Mouse (Mus musculus): ENCODE results near the gene Mpped2. TPM values are rescaled to one million over a fixed set of nuclear protein-coding genes. Genes with fewer than 3 reads are reported as not detected.

Mpped2 gene
- polyA plus RNA-seq, 1 experiment = 4.1 TPM

DNA sequence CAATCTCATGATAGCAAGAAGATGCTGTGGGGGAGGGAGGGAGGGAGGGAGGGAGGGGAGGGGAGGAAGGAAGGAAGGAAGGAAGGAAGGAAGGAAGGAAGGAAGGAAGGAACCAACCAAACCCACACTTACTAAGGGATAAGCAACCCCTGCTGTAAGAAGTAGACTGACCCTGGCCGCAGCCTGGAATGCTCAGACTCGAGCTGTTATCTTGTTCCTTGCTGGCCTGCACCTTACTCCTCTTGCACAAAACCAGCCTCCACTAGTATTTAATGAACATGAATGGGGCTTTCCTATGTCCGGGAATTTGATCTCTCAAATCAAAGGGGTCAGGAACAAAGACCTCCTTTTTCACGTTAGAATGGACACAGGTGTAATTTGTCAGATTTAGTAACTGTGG lies 95.5 kb downstream of the Mpped2 start:
- H3K4me1 ChIP-seq (ENCODE audit: control insufficient read depth, insufficient read depth, low read length) = peaks cover 6% of the 10 kb centered on the region; the same call in 1 of the 2 replicates
- TF ChIP-seq CTCF (conservative IDR thresholded peaks at IDR 0.05; ENCODE audit: insufficient read depth, insufficient read length, low read depth, low read length) = no peak
- no peak for TF ChIP-seq POLR2A (IDR thresholded peaks at IDR 0.05; ENCODE audit: low read depth, low read length)
- no peak overlapping the region for H3K27ac ChIP-seq (ENCODE audit: insufficient read depth, low read depth, low read length)
- H3K36me3 ChIP-seq (ENCODE audit: control insufficient read depth, insufficient read depth, low read length) = no peaks in the 10 kb centered on the region
- H3K4me3 ChIP-seq (ENCODE audit: insufficient read depth, low read depth, low read length) = no peak overlapping the region
- no peak for DNase-seq
- H3K27me3 ChIP-seq (replicated peaks; ENCODE audit: control insufficient read depth, insufficient read depth, low read length) = no peaks in the 10 kb centered on the region
- 73% methylated on average over 4 of the region's 4 CpGs for WGBS

DNA sequence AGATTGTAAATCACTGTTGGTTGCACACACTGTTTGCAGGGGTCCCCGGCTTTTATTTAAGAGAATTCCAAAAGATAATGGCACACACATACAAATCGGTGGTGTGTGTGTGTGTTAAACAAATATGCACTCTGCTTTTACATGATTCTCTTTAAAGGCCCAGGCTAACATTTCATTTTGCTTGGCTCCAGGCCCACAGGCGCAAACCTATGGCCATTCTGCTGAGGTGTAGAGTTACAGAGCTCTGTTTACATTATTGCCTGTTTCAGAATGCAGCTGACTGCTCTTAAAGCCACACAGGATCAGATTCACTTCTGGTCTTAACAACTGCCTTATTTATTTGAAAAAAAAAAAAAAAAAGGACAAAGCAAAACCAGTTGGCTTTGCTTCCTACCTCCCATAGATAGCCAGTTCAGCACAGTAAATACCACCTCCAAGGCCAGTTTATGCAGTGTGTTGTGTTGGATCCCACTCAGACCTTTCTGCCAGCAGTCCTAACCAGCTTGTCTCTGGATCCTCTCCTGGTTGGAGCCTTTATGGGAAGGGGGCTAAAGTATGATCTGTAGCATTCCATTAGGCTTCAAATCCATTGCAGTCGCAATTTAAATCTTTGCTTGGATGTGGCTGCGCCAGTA lies 96.7 kb downstream of the Mpped2 start:
- no peak overlapping the region for H3K4me3 ChIP-seq (ENCODE audit: insufficient read depth, low read depth, low read length)
- DNase-seq = no peak
- 54% methylated on average over 5 of the region's 5 CpGs for WGBS
- H3K4me1 ChIP-seq (ENCODE audit: control insufficient read depth, insufficient read depth, low read length) = peaks cover 6% of the 10 kb centered on the region; the same call in 1 of the 2 replicates
- H3K27ac ChIP-seq (ENCODE audit: insufficient read depth, low read depth, low read length) = no peak overlapping the region
- H3K27me3 ChIP-seq (replicated peaks; ENCODE audit: control insufficient read depth, insufficient read depth, low read length) = no peaks in the 10 kb centered on the region
- TF ChIP-seq CTCF (conservative IDR thresholded peaks at IDR 0.05; ENCODE audit: insufficient read depth, insufficient read length, low read depth, low read length) (no peak), POLR2A (IDR thresholded peaks at IDR 0.05; ENCODE audit: low read depth, low read length) (no peak)
- H3K36me3 ChIP-seq (ENCODE audit: control insufficient read depth, insufficient read depth, low read length) = no peaks in the 10 kb centered on the region

DNA sequence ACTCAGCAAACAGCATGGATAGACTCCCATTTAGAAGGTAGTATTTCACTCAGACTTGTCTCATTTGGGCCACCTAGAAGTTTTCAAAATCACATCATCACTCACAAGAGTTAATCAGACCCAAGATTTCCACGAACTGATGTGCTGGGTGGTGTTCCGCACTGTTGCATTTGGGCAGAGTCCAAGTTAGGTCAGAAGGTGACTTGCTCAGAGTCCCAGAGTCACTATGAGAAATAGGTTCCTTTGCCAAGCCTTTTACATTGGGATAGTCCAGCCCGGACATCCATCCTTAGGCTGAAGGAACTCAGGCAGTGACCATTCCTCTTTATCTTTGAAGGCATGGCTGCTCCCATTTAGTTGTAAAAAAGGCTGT lies 97.2 kb downstream of the Mpped2 start:
- no peak overlapping the region for H3K27ac ChIP-seq (ENCODE audit: insufficient read depth, low read depth, low read length)
- TF ChIP-seq POLR2A (IDR thresholded peaks at IDR 0.05; ENCODE audit: low read depth, low read length) (no peak), CTCF (conservative IDR thresholded peaks at IDR 0.05; ENCODE audit: insufficient read depth, insufficient read length, low read depth, low read length) (no peak)
- H3K4me3 ChIP-seq (ENCODE audit: insufficient read depth, low read depth, low read length) = no peak overlapping the region
- WGBS = 13% methylated on average over 3 of the region's 3 CpGs
- peaks cover 6% of the 10 kb centered on the region; the same call in 1 of the 2 replicates for H3K4me1 ChIP-seq (ENCODE audit: control insufficient read depth, insufficient read depth, low read length)
- no peaks in the 10 kb centered on the region for H3K36me3 ChIP-seq (ENCODE audit: control insufficient read depth, insufficient read depth, low read length)
- H3K27me3 ChIP-seq (replicated peaks; ENCODE audit: control insufficient read depth, insufficient read depth, low read length) = no peaks in the 10 kb centered on the region
- peak; percentile 92 for DNase-seq

GRCm38 (mm10) chr2:106796246-106796645 lies 103.2 kb downstream of the Mpped2 start:
- no peaks in the 10 kb centered on the region for H3K27me3 ChIP-seq (replicated peaks; ENCODE audit: control insufficient read depth, insufficient read depth, low read length)
- no peak for DNase-seq
- H3K36me3 ChIP-seq (ENCODE audit: control insufficient read depth, insufficient read depth, low read length) = no peaks in the 10 kb centered on the region
- H3K4me1 ChIP-seq (ENCODE audit: control insufficient read depth, insufficient read depth, low read length) = no peaks in the 10 kb centered on the region
- H3K4me3 ChIP-seq (ENCODE audit: insufficient read depth, low read depth, low read length) = no peak overlapping the region
- WGBS = 73% methylated on average over 7 of the region's 7 CpGs
- no peak overlapping the region for H3K27ac ChIP-seq (ENCODE audit: insufficient read depth, low read depth, low read length)
- TF ChIP-seq CTCF (conservative IDR thresholded peaks at IDR 0.05; ENCODE audit: insufficient read depth, insufficient read length, low read depth, low read length) (no peak), POLR2A (IDR thresholded peaks at IDR 0.05; ENCODE audit: low read depth, low read length) (no peak)

- Histone ChIP-seq H3K27me3 (replicated peaks; ENCODE audit: control insufficient read depth, insufficient read depth, low read length) (no peaks in the 10 kb centered on the region), H3K4me3 (ENCODE audit: insufficient read depth, low read depth, low read length) (no peak overlapping the region), H3K27ac (ENCODE audit: insufficient read depth, low read depth, low read length) (no peak overlapping the region), H3K4me1 (ENCODE audit: control insufficient read depth, insufficient read depth, low read length) (no peaks in the 10 kb centered on the region), H3K36me3 (ENCODE audit: control insufficient read depth, insufficient read depth, low read length) (no peaks in the 10 kb centered on the region)
- 59% methylated on average over 3 of the region's 3 CpGs for WGBS
- TF ChIP-seq CTCF (conservative IDR thresholded peaks at IDR 0.05; ENCODE audit: insufficient read depth, insufficient read length, low read depth, low read length) = no peak
- no peak for TF ChIP-seq POLR2A (IDR thresholded peaks at IDR 0.05; ENCODE audit: low read depth, low read length)
- DNase-seq = no peak
These were observed 104.8 kb downstream of the Mpped2 start for GRCm38 (mm10) chr2:106797855-106798254.

DNA sequence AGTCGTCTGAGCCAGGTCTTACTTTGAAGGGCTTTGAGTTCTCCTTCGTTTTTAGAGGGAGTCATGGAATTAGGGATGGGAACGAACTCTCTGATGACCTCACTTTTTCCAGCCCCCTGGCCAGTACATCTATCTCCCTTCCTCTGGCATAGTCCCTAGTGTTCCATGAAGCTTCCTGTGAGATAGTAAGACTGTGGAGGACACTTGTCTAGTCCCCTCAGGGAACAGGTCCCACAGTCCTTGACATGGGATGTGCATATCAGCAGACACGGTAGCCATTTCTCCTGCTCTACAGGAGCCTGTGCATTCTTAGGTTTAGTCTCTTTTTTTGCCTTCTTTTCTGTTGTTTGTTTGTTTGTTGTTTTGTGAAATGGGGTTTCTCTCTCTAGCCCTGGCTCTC lies 105.8 kb downstream of the Mpped2 start:
- no peaks in the 10 kb centered on the region for H3K4me1 ChIP-seq (ENCODE audit: control insufficient read depth, insufficient read depth, low read length)
- 78% methylated on average over 4 of the region's 4 CpGs for WGBS
- H3K27ac ChIP-seq (ENCODE audit: insufficient read depth, low read depth, low read length) = no peak overlapping the region
- no peak overlapping the region for H3K4me3 ChIP-seq (ENCODE audit: insufficient read depth, low read depth, low read length)
- H3K27me3 ChIP-seq (replicated peaks; ENCODE audit: control insufficient read depth, insufficient read depth, low read length) = no peaks in the 10 kb centered on the region
- DNase-seq = no peak
- TF ChIP-seq POLR2A (IDR thresholded peaks at IDR 0.05; ENCODE audit: low read depth, low read length) = no peak
- TF ChIP-seq CTCF (conservative IDR thresholded peaks at IDR 0.05; ENCODE audit: insufficient read depth, insufficient read length, low read depth, low read length) = no peak
- no peaks in the 10 kb centered on the region for H3K36me3 ChIP-seq (ENCODE audit: control insufficient read depth, insufficient read depth, low read length)

GRCm38 (mm10) chr2:106815898-106816297 lies 122.8 kb downstream of the Mpped2 start:
- H3K36me3 ChIP-seq (ENCODE audit: control insufficient read depth, insufficient read depth, low read length) = no peaks in the 10 kb centered on the region
- WGBS = 92% methylated on average over 3 of the region's 3 CpGs
- no peak for DNase-seq
- H3K4me1 ChIP-seq (ENCODE audit: control insufficient read depth, insufficient read depth, low read length) = 0 out of 2 replicates have a peak, but pooled peaks cover 3% of the 10 kb centered on the region
- H3K27ac ChIP-seq (ENCODE audit: insufficient read depth, low read depth, low read length) = no peak overlapping the region
- no peak for TF ChIP-seq POLR2A (IDR thresholded peaks at IDR 0.05; ENCODE audit: low read depth, low read length)
- TF ChIP-seq CTCF (conservative IDR thresholded peaks at IDR 0.05; ENCODE audit: insufficient read depth, insufficient read length, low read depth, low read length) = no peak
- H3K4me3 ChIP-seq (ENCODE audit: insufficient read depth, low read depth, low read length) = no peak overlapping the region
- no peaks in the 10 kb centered on the region for H3K27me3 ChIP-seq (replicated peaks; ENCODE audit: control insufficient read depth, insufficient read depth, low read length)

Data from kidney, adult 2 months (tissue).